Mouse (Mus musculus): Measurements from ENCODE around the gene Tex12. TPM values are rescaled to one million over a fixed set of nuclear protein-coding genes. Genes with fewer than 3 reads are reported as not detected.

Gene Tex12
- polyA plus RNA-seq, 1 experiment from 2014 or later, result not detected

DNA sequence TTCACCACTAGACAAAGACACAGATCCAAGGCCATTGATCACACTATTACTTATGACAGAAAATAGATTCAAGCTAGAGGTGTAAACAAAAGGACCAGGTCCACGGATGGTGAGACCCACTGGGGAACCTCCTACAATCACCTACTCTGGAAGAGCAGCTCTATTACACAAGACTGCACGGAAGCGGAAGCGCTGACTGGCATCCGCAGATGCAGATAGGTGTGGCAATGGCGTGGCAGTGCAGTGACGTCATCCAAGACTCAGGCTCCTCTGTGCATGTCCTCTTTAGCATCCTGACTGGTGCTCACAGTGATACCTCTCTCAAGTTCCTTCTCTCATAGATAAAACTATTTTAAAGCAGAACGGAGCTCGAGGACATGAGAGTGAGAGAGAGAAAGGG is 31.8 kb upstream of the Tex12 start:
- ChIA-PET CTCF (interaction anchor here (0.8 to 3.9 kb wide), 3 partner anchors 9 to 65 kb away, joined by 4 to 13 read pairs (median 7); partner anchors contain the start of gene Pts), POLR2A (interaction anchor here (0.7 to 1.2 kb wide), 2 partner anchors 64 to 1346 kb away, joined by 4 to 9 read pairs; partner anchors contain the start of gene Pts)
- TF ChIP-seq CTCF (IDR thresholded peaks at IDR 0.05), result no peak
- no peaks in the 10 kb centered on the region for H3K27me3 ChIP-seq
- ATAC-seq (no peak), DNase-seq (ENCODE audit: low read depth, low spot score) (no peak)
- in situ Hi-C loops (cut with MboI; ENCODE audit: low pct_unique_long_range_greater_than_20kb), result no loop called here

DNA sequence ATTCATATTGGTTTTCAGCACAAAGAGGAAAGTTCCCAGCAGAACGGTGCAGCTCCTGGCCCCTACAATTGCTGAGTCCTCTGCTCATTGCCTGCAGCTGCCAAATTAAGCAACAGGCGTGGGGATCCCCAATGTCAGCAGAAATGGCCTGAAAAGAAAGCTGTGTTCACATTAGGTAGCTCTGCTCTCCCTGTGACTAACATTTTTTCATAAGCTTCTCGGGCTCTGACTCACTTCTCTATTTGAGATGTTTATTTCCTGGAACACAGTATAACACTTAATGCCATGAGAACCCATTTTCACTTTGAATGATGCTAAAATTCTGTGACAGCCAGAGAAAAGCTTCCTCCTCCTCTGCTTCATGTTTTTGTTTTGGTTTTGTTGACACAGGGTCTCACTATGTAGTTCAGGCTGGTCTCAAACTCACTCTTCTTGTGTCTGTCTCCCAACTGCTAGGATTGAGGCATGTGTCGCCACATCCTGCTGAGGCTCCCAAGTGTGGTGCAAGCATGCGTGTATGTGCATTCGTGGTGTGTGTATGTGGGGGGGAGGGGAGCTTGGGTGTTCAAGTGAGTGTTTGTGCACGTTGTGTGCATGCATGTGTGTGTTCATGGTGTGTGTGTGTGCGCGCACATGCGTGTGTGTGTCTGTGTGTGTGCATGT is 29.9 kb upstream of the Tex12 start:
- ChIA-PET CTCF (no interaction called here), POLR2A (interaction anchor here (0.8 to 1.2 kb wide), 3 partner anchors 12 to 63 kb away, joined by 3 read pairs; partner anchors contain the start of genes Pts, Sdhd and Timm8b)
- ATAC-seq (peak; percentile 86), DNase-seq (ENCODE audit: low read depth, low spot score) (peak; percentile 75)
- TF ChIP-seq CTCF (IDR thresholded peaks at IDR 0.05), result no peak
- in situ Hi-C loops (cut with MboI; ENCODE audit: low pct_unique_long_range_greater_than_20kb), result no loop called here
- no peaks in the 10 kb centered on the region for H3K27me3 ChIP-seq

DNA sequence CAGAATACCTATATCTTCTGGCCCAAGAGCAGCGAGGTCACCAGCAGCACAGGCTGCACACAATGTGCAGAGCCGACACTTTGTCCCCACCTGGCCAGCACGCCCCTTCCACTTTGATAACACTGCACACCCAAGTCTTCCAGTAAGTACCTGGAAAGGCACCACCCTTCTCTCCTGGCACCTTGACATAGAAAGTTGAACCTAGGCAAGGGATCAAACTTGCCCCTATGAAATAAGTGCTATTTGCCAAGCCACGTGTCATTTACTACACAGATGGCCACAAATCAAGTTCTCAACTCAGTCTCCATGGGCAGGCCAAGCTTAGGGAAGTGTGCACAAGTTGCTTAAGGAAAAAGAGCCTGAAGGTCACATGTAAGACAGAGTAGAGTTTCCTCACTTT is 25.8 kb upstream of the Tex12 start:
- ATAC-seq (no peak), DNase-seq (ENCODE audit: low read depth, low spot score) (no peak)
- no peaks in the 10 kb centered on the region for H3K27me3 ChIP-seq
- CTCF ChIA-PET, result interaction anchor here (2.8 kb wide), 1 partner anchor 8 kb away, joined by 15 read pairs; no protein-coding TSS in a partner anchor
- TF ChIP-seq CTCF (IDR thresholded peaks at IDR 0.05), result no peak
- in situ Hi-C loops (cut with MboI; ENCODE audit: low pct_unique_long_range_greater_than_20kb), result no loop called here
- POLR2A ChIA-PET, result no interaction called here

DNA sequence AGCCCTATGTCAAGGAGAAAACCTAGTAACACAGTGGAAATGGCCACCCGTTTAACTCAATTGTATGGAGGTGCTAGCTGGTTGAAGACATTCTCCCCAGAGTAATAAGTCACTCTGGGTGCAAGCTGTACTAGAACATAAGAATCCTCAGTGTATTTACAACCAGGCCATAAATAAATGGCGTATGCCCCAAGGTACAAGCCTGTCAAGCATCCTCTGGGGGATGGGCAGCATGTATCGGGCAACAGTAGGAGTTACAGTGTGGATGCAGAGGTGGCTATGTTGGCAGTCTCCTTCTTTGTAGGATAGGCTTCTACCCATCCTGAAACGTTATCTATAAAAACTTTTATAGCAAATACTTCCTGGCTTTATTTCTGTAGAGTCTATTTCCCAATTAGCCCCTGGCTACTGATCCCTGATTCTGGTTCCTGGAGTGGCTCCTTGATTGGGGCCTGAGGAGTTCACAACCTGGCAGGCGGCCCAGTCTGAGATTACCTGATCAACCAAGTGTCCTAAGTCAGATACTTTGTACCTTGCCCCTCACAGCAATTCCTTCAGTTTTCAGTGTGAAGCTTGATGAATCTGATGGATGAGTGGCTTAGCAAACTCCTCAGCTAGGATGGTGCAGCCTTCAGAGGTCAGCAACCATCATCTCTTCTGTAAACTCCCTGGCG is 24.2 kb upstream of the Tex12 start:
- no peak for TF ChIP-seq CTCF (IDR thresholded peaks at IDR 0.05)
- CTCF ChIA-PET, result interaction anchor here (1.3 to 2.8 kb wide), 2 partner anchors 9 to 10 kb away, joined by 4 to 15 read pairs; no protein-coding TSS in a partner anchor
- ATAC-seq, result no peak
- no peaks in the 10 kb centered on the region for H3K27me3 ChIP-seq
- in situ Hi-C loops (cut with MboI; ENCODE audit: low pct_unique_long_range_greater_than_20kb), result no loop called here
- DNase-seq (ENCODE audit: low read depth, low spot score), result no peak
- POLR2A ChIA-PET, result no interaction called here

DNA sequence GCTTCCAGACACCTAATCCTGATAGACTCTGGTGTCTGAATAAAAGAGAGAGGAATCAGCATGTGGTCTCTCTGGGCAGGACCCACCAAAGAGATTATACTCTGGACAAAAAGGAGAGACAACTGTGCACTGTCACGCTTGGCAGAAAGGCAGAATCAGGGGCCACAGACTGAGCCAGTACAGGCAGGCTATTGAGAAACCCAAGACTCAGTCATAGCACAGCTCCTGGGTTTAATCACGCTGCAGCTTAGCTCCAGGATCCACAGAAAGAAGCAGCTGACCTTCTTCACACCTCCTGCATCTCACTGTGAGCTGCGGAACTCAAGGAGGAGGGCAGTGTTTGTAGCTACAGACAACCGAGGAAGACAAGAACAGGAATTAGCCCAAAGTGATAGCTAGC is 19.2 kb upstream of the Tex12 start:
- TF ChIP-seq CTCF (IDR thresholded peaks at IDR 0.05), result no peak
- in situ Hi-C loops (cut with MboI; ENCODE audit: low pct_unique_long_range_greater_than_20kb), result no loop called here
- DNase-seq (ENCODE audit: low read depth, low spot score), result peak; percentile 57
- ATAC-seq, result peak; percentile 80
- ChIA-PET POLR2A (interaction anchor here (0.6 kb wide), 1 partner anchor 18 kb away, joined by 3 read pairs; no protein-coding TSS in a partner anchor), CTCF (interaction anchor here (1.0 kb wide), 1 partner anchor 12 kb away, joined by 4 read pairs; no protein-coding TSS in a partner anchor)
- H3K27me3 ChIP-seq, result no peaks in the 10 kb centered on the region

DNA sequence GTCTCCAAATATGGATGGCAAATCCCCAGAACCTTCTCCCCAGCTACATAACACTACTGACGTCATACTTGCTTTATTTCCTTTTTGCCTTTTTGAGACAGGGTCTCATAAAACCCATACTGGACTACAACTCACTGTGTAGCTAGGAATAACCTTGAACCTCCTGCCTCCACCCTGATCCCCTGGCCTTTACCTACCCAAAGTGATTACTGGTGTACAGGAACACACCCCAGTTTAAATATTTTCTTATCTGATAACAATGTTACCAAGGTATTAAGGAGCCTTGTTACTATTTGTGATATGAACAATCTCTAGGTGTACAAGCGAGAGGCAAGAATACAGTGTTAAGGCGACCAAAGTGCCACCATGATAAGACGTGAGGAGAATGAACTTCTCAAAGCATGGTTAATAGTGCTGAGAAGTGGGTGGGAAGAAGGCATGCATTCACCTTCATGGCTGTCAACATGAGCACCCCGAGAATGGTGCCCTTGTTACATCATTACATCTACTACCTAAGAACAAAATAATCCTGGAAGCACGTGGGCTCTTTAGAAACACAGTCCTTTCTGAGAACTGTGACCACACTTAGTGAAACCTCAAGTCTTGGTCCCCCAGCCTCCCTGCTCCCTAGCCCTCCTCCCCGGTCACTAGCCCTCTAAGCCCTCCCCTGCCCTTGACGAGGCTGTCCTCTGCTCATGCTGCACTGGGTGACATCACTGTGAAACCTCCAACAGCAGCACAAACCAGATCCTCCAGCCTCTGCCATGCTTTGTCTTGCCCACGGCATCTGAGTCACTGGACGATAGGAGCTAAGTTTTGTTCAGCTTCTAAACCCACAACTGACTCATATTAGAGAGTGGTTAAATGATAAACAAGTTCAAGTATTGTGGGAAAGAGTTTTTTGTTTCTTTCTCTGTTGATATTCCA is 8.7 kb upstream of the Tex12 start:
- CTCF ChIA-PET, result interaction anchor here (1.3 kb wide), 1 partner anchor 41 kb away, joined by 3 read pairs; no protein-coding TSS in a partner anchor
- in situ Hi-C loops (cut with MboI; ENCODE audit: low pct_unique_long_range_greater_than_20kb), result no loop called here
- H3K27me3 ChIP-seq, result no peaks in the 10 kb centered on the region
- TF ChIP-seq CTCF (IDR thresholded peaks at IDR 0.05), result no peak
- POLR2A ChIA-PET, result interaction anchor here (0.7 kb wide), 1 partner anchor 22 kb away, joined by 3 read pairs; no protein-coding TSS in a partner anchor
- ATAC-seq (peak; percentile 88), DNase-seq (ENCODE audit: low read depth, low spot score) (no peak)

DNA sequence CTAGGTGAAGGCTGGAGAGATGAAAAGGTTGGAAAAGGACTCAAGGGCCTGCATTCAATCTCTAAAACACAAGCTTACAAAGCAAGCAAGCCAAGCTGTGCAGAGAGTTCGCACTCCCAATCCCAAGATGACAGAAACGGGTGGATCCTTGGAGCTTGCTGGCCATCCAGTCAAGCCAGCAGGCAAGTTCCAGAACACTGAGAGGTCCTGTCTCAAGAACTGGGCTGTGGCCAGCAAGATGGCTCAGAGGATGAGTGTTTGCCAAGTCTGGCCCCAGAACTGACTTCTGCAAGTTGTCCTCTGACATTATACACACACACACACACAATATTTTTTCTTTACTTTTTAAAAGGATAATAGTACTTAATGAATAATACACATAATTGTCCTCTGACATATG is 6.8 kb upstream of the Tex12 start:
- ChIA-PET CTCF (interaction anchor here (2.9 kb wide), 1 partner anchor 31 kb away, joined by 9 read pairs; no protein-coding TSS in a partner anchor), POLR2A (no interaction called here)
- ATAC-seq (no peak), DNase-seq (ENCODE audit: low read depth, low spot score) (no peak)
- in situ Hi-C loops (cut with MboI; ENCODE audit: low pct_unique_long_range_greater_than_20kb), result no loop called here
- H3K27me3 ChIP-seq, result no peaks in the 10 kb centered on the region
- no peak for TF ChIP-seq CTCF (IDR thresholded peaks at IDR 0.05)

DNA sequence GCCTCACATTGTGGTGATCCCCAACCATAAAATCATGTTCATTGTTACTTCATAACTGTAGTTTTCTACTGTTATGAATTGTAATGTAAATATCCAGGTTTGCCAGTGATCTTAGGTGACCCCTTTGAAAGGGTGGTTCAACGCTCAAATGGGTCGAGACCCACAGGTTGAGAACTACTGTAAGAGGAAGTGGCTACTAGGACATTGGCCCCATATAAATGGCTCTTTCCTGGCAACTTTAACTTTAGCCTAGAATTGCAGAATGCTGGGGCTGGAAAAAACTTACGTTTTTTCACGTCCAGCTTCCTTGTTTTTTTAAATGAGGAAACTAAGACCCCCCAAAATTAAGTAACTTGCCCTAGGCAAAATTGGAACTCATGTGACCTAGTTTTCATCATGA is 6.2 kb upstream of the Tex12 start:
- ATAC-seq (no peak), DNase-seq (ENCODE audit: low read depth, low spot score) (no peak)
- in situ Hi-C loops (cut with MboI; ENCODE audit: low pct_unique_long_range_greater_than_20kb), result no loop called here
- ChIA-PET POLR2A (no interaction called here), CTCF (interaction anchor here (2.9 kb wide), 1 partner anchor 30 kb away, joined by 9 read pairs; no protein-coding TSS in a partner anchor)
- TF ChIP-seq CTCF (IDR thresholded peaks at IDR 0.05), result no peak
- no peaks in the 10 kb centered on the region for H3K27me3 ChIP-seq

DNA sequence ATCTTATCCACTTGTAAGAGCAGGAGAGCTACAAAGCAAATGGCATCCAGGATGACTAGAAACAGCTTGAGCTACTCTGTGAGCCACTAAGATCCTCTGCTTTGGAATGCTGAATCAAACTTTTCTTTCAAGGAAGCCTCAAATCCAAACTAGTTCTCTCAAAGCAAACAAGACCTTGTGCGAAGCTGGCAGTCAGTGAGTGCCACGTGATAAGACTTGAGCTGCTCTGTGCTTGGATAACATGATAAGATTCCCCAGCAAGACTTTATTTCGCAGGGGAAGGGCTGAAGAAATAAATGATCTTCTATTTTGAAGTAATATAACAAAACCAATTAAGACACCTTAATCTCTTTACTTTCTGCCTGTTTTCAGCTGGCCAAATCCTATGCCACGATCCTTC is 4.8 kb upstream of the Tex12 start:
- ChIA-PET POLR2A (interaction anchor here (1.1 kb wide), 1 partner anchor 13 kb away, joined by 4 read pairs; no protein-coding TSS in a partner anchor), CTCF (interaction anchor here (1.1 to 2.9 kb wide), 3 partner anchors 17 to 29 kb away, joined by 3 to 9 read pairs (median 6); no protein-coding TSS in a partner anchor)
- H3K27me3 ChIP-seq, result no peaks in the 10 kb centered on the region
- no peak for DNase-seq (ENCODE audit: low read depth, low spot score)
- in situ Hi-C loops (cut with MboI; ENCODE audit: low pct_unique_long_range_greater_than_20kb), result no loop called here
- ATAC-seq, result no peak
- no peak for TF ChIP-seq CTCF (IDR thresholded peaks at IDR 0.05)

DNA sequence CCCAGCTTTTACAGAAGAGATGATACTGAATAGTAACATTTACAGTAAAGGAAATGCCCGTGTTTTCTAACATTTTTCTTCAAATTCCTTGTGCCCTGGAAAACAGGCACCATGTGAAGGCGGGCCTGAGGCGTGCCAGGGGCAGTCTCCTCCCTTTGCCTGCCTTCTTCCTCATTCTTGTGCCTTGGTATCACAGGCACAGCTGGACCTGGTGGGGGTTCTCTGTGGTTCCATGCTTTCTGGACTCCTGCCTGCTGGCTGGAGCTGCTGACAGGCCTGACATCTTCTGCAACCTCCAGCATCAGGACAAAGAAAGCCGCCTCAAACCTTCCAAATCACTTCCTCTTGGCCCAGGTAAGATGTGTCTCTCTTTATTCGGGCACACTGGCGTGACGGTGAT is 4.0 kb upstream of the Tex12 start:
- in situ Hi-C loops (cut with MboI; ENCODE audit: low pct_unique_long_range_greater_than_20kb), result no loop called here
- no peak for TF ChIP-seq CTCF (IDR thresholded peaks at IDR 0.05)
- no peaks in the 10 kb centered on the region for H3K27me3 ChIP-seq
- ATAC-seq, result no peak
- ChIA-PET CTCF (interaction anchor here (1.1 to 1.6 kb wide), 3 partner anchors 17 to 37 kb away, joined by 3 to 6 read pairs (median 3); no protein-coding TSS in a partner anchor), POLR2A (interaction anchor here (1.1 kb wide), 1 partner anchor 13 kb away, joined by 4 read pairs; no protein-coding TSS in a partner anchor)
- DNase-seq (ENCODE audit: low read depth, low spot score), result no peak
